Comparison of ENCODE assay signal across 8 mouse cellular contexts in the genomic region with DNA sequence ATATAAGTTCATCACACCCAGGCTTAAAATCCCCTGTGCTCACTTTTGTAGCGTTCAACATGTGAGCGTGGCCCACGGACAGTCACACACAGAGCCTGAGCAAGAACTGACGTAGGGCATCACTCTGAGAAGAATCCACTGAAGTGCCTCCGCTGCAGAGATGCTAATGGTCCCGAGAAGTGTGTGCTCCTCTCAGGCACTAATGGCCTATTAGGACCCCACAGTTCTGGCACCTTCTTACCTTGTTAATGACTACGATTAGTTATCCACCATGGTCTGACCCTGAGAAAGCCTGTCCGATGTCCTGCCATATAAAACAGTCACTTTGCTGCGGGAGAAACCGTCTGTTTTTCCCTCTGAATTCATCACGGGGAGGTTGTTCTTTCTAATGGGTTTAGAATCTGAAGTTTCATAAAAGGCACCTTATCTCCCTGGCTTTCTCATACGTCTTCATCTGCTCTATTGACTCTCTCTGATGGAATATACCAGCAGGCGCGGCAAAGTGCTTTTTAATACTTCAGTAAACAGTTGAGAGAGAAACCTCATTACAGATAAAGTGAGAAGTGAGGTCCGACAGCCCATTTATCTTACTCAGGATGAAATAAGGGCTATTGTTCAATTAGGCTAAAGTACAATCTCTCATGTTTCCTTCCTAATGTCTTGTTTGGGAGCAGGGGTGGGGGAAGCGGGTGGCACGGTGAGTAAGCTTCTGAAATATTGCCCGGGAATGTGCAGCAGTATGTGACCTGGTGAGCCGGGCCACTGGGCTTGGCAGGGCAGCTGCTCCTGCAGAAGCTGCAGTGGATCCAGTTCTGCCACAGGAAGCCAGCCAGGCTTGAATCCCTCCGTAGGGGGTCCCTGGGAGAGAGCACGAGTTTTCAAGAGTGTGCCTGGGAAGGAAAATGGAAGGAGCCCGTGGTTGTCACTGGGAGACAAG. TPM values are rescaled to one million over a fixed set of nuclear protein-coding genes. Genes with fewer than 3 reads are reported as not detected.
DNase-seq lines count a peak whose midpoint lies in the region; ATAC-seq lines count a peak whose summit lies in the region.

No protein-coding gene starts in this region.

- H3K27me3 ChIP-seq in intestine, embryonic 16.5 days (replicated peaks; ENCODE audit: control insufficient read depth, insufficient read depth, low read length): no peaks in the 10 kb centered on the region

- intact Hi-C loops in left cerebral cortex, postnatal 4 days (cut with DNase I): no loop called here

- H3K27ac ChIP-seq in intestine, embryonic 16.5 days (ENCODE audit: low read length): 0 out of 2 replicates have a peak overlapping the region, but pooled peaks have one; percentile 33

- H3K4me3 ChIP-seq in intestine, embryonic 16.5 days (ENCODE audit: low read length): no peak overlapping the region

- DNase-seq in left cerebral cortex, postnatal 4 days: peak; percentile 35
- no peak for DNase-seq in left cerebral cortex, adult 9 months (ENCODE audit: low spot score in 2 of 2)
- peak; percentile 36 to 59 for DNase-seq in gastrocnemius, postnatal 4 days (ENCODE audit: low spot score in 2 of 2)
- DNase-seq in lung, postnatal 14 days: peak; percentile 60
- peak; percentile 50 to 71 for DNase-seq in urinary bladder, postnatal 36 days (ENCODE audit: low spot score in 2 of 2)
- DNase-seq in cerebellum, adult 18-20 months: no peak
- no peak for DNase-seq in right cerebral cortex, adult 2 months (ENCODE audit: low spot score in 2 of 2)

- H3K4me2 ChIP-seq in intestine, embryonic 16.5 days (ENCODE audit: low read depth, low read length): 0 out of 2 replicates have a peak overlapping the region, but pooled peaks have one; percentile 19

- H3K36me3 ChIP-seq in intestine, embryonic 16.5 days (ENCODE audit: control insufficient read depth, insufficient read depth, low read length): no peaks in the 10 kb centered on the region

- peaks cover 8% of the 10 kb centered on the region for H3K4me1 ChIP-seq in intestine, embryonic 16.5 days (ENCODE audit: control insufficient read depth, insufficient read depth, low read length)

- WGBS in intestine, embryonic 16.5 days: 34% methylated on average over 22 of the region's 22 CpGs

- H3K9ac ChIP-seq in intestine, embryonic 16.5 days (ENCODE audit: low read depth, low read length): 0 out of 2 replicates have a peak overlapping the region, but pooled peaks have one; percentile 43

- peak; percentile 39; the same call in 1 of the 2 replicates for ATAC-seq in intestine, embryonic 16.5 days

- 0 out of 2 replicates have a peak, but pooled peaks cover 2% of the 10 kb centered on the region for H3K9me3 ChIP-seq in intestine, embryonic 16.5 days (ENCODE audit: control insufficient read depth, low read length)

RNA-seq across cellular contexts. Expression of gene Sh3glb1, which starts 55.5 kb away (rescaled TPM):
- total RNA-seq in left cerebral cortex, postnatal 4 days (2021): 100 to 1,000 TPM; 179 to 208 TPM
- total RNA-seq in gastrocnemius, postnatal 4 days (2021): 100 to 1,000 TPM; 276 to 331 TPM
- polyA plus RNA-seq in intestine, embryonic 16.5 days (2015; fragmentation: Nextera tagmentation; extraction: Ambion mirVana): 77.9 and 89.1 TPM in 2 replicates

Comparison
In these comparisons a context has a peak if more than half of its experiments do, and no peak if none do; other contexts are left out.
1. DNase-seq: peak in left cerebral cortex, postnatal 4 days (single experiment), gastrocnemius, postnatal 4 days (2 of 2), lung, postnatal 14 days (single experiment) and urinary bladder, postnatal 36 days (2 of 2); none in left cerebral cortex, adult 9 months (0 of 2), cerebellum, adult 18-20 months (0 of 2) and right cerebral cortex, adult 2 months (0 of 2).